Mouse (Mus musculus): Measurements from ENCODE around the gene Chrm4. TPM values are rescaled to one million over a fixed set of nuclear protein-coding genes. Genes with fewer than 3 reads are reported as not detected.

Gene Chrm4
- total RNA-seq, 2 experiments from 2014 or later = not detected

Small RNAs within 50 kb of the gene (microRNA-seq; reads per million reads assigned to microRNA genes)
- gene Mir6999 = not detected

Other genes starting within 250 kb of the Chrm4 start
- gene Atg13, start 216.7 kb upstream of the Chrm4 start, total RNA-seq (2021) = 10 to 100 TPM; 39.2 to 48.4 TPM
- gene Harbi1, start 216.4 kb upstream of the Chrm4 start, total RNA-seq (2021) = 1 to 10 TPM; 5.9 to 6.2 TPM
- 10 to 100 TPM; 14.5 to 16.8 TPM for gene Ambra1, start 197.1 kb upstream of the Chrm4 start, total RNA-seq (2021)
- gene Mdk, start 5.0 kb downstream of the Chrm4 start, total RNA-seq (2021) = 1 to 10 TPM; 4.4 TPM
- gene Gm9821, start 18.5 kb downstream of the Chrm4 start, total RNA-seq (2021) = not detected
- 10 to 100 TPM; 37.7 to 46.9 TPM for gene Dgkz, start 48.6 kb downstream of the Chrm4 start, total RNA-seq (2021)
- 1 to 10 TPM; 4.5 to 6.8 TPM for gene Creb3l1, start 97.3 kb downstream of the Chrm4 start, total RNA-seq (2021)
- 10 to 100 TPM; 26.2 to 37.6 TPM for gene Phf21a, start 165.9 kb downstream of the Chrm4 start, total RNA-seq (2021)